9 mouse cellular contexts compared by ENCODE assay signal in the genomic region with DNA sequence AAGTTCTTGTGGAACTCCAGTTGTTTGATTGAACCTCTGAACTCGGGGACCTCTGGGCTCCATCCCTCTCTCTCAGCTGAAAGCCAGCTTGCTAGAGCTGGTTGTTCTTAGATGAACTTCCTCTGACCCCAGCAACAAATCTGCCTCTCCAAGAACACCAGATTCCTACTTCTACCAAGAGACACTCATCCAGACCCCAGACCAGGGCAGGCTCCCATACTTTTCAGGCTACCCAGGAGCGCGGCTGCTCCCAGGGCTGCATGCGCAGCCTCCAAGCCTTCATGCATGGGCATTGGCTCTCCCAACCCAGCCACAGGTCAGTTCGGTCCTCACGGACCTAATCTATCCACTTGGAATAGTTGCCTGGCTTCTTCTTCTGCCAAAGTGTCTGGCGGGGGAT. TPM values are rescaled to one million over a fixed set of nuclear protein-coding genes. Genes with fewer than 3 reads are reported as not detected.
DNase-seq lines count a peak whose midpoint lies in the region; ATAC-seq and TF ChIP-seq lines count a peak whose summit lies in the region.
"Had no signal": no experiment of that assay in that cellular context is flagged by ENCODE, and none has a peak within 500 bp of the region (broad histone marks: within the 10 kb centered on the region; RNA-seq: fewer than 3 reads in every experiment).

Gene Mest, plus strand, starts transcription at position 217 of the 400 bp plus-strand sequence.

- 53% methylated on average over 7 of the region's 7 CpGs for whole genome bisulfite sequencing in kidney, embryonic 16.5 days
- 77% methylated on average over 7 of the region's 7 CpGs for WGBS in hindbrain, embryonic 10.5 days
- 68% methylated on average over 7 of the region's 7 CpGs for WGBS in liver, embryonic 11.5 days

- no peak for ATAC-seq in kidney, embryonic 16.5 days (ENCODE audit: low FRiP score, low TSS enrichment)
- no peak for ATAC-seq in liver, embryonic 11.5 days (replicated peaks; ENCODE audit: low FRiP score)

- TF ChIP-seq CTCF in cortical plate, adult 2 months (IDR thresholded peaks at IDR 0.05; ENCODE audit: extremely low read depth, insufficient read depth, low read length), result no peak

- H3K4me1 ChIP-seq in kidney, embryonic 16.5 days (ENCODE audit: insufficient read depth, low read length), result peaks cover 19% of the 10 kb centered on the region
- no peaks in the 10 kb centered on the region for H3K4me1 ChIP-seq in cortical plate, adult 2 months (ENCODE audit: control insufficient read depth, insufficient read depth, low read length)
- peaks cover 36% of the 10 kb centered on the region for H3K4me1 ChIP-seq in hindbrain, embryonic 10.5 days (replicated peaks)
- H3K4me1 ChIP-seq in liver, embryonic 11.5 days (replicated peaks; ENCODE audit: control insufficient read depth, insufficient read depth, low read length), result peaks cover 3% of the 10 kb centered on the region; the same call in 1 of the 2 replicates

- no peaks in the 10 kb centered on the region for H3K36me3 ChIP-seq in kidney, embryonic 16.5 days (ENCODE audit: insufficient read depth, low read length)
- no peaks in the 10 kb centered on the region for H3K36me3 ChIP-seq in hindbrain, embryonic 10.5 days
- H3K36me3 ChIP-seq in liver, embryonic 11.5 days (ENCODE audit: control insufficient read depth, insufficient read depth, low read length), result no peaks in the 10 kb centered on the region

- no peaks in the 10 kb centered on the region for H3K27me3 ChIP-seq in kidney, embryonic 16.5 days (ENCODE audit: insufficient read depth, low read length)
- no peaks in the 10 kb centered on the region for H3K27me3 ChIP-seq in hindbrain, embryonic 10.5 days (ENCODE audit: insufficient read depth, poor library complexity, severe bottlenecking)
- no peaks in the 10 kb centered on the region for H3K27me3 ChIP-seq in liver, embryonic 11.5 days (replicated peaks; ENCODE audit: control insufficient read depth, insufficient read depth, low read length)

- no peak for TF ChIP-seq POLR2A in cortical plate, adult 2 months (IDR thresholded peaks at IDR 0.05; ENCODE audit: extremely low read depth, insufficient read depth, low read length)

- peak within 1 kb of the TSS; percentile 20; the same call in 1 of the 2 replicates for H3K4me2 ChIP-seq in kidney, embryonic 16.5 days (replicated peaks; ENCODE audit: low read depth, low read length)
- H3K4me2 ChIP-seq in liver, embryonic 11.5 days, result no peak within 1 kb of the TSS

- H3K9ac ChIP-seq in kidney, embryonic 16.5 days (replicated peaks; ENCODE audit: low read length), result peak within 1 kb of the TSS; percentile 22; the same call in 1 of the 2 replicates
- no peak within 1 kb of the TSS for H3K9ac ChIP-seq in liver, embryonic 11.5 days (ENCODE audit: low read depth, low read length)

- no peaks in the 10 kb centered on the region for H3K9me3 ChIP-seq in kidney, embryonic 16.5 days (ENCODE audit: low read length)
- no peaks in the 10 kb centered on the region for H3K9me3 ChIP-seq in hindbrain, embryonic 10.5 days
- H3K9me3 ChIP-seq in liver, embryonic 11.5 days (ENCODE audit: control insufficient read depth, low read length), result no peaks in the 10 kb centered on the region

- 0 out of 2 replicates have a peak within 1 kb of the TSS, but pooled peaks have one; percentile 3 for H3K4me3 ChIP-seq in kidney, embryonic 16.5 days (ENCODE audit: low read length)
- no peak within 1 kb of the TSS for H3K4me3 ChIP-seq in cortical plate, adult 2 months (ENCODE audit: insufficient read depth, low read length)
- no peak within 1 kb of the TSS for H3K4me3 ChIP-seq in hindbrain, embryonic 10.5 days
- H3K4me3 ChIP-seq in liver, embryonic 11.5 days (ENCODE audit: low read depth, low read length), result no peak within 1 kb of the TSS

- peak within 1 kb of the TSS; percentile 60; the same call in 1 of the 2 replicates for H3K27ac ChIP-seq in kidney, embryonic 16.5 days (ENCODE audit: low read length)
- no peak within 1 kb of the TSS for H3K27ac ChIP-seq in cortical plate, adult 2 months (ENCODE audit: insufficient read depth, low read length)
- H3K27ac ChIP-seq in hindbrain, embryonic 10.5 days, result peak within 1 kb of the TSS; percentile 64
- H3K27ac ChIP-seq in liver, embryonic 11.5 days (ENCODE audit: low read depth, low read length), result no peak within 1 kb of the TSS
- H3K27ac ChIP-seq: macrophage had no signal

- DNase-seq in kidney, postnatal 25 days, result no peak
- no peak for DNase-seq in hindbrain, embryonic 10.5 days (ENCODE audit: low spot score)
- DNase-seq in liver, embryonic 11.5 days (ENCODE audit: low spot score), result no peak
- no peak for DNase-seq in Muller cell, postnatal 12 days (ENCODE audit: inconsistent ontology term)
- no peak for DNase-seq in urinary bladder, postnatal 4 days (ENCODE audit: low spot score in 2 of 2)
- no peak for DNase-seq in spleen, postnatal 36 days (ENCODE audit: low spot score in 2 of 2)

RNA-seq across cellular contexts. Expression of gene Mest, which starts in this region (rescaled TPM):
- polyA plus RNA-seq in kidney, embryonic 16.5 days (2015; fragmentation: Nextera tagmentation; extraction: Ambion mirVana), result 2,098 and 2,228 TPM in 2 replicates
- 41.8 and 47.8 TPM in 2 replicates for polyA plus RNA-seq in cortical plate, adult 2 months (2012; rRNA removed)
- polyA plus RNA-seq in hindbrain, embryonic 10.5 days (2016; fragmentation: Nextera tagmentation; extraction: Ambion mirVana), result 1,257 and 1,613 TPM in 2 replicates
- polyA plus RNA-seq in liver, embryonic 11.5 days (2014; fragmentation: Nextera tagmentation; extraction: Ambion mirVana), result 800 and 828 TPM in 2 replicates

Comparison
In these comparisons a context has a peak if more than half of its experiments do, and no peak if none do; other contexts are left out.
1. RNA of gene Mest (polyA plus RNA-seq): 2,098 to 2,228 TPM in kidney, embryonic 16.5 days, 1,257 to 1,613 TPM in hindbrain, embryonic 10.5 days and 800 to 828 TPM in liver, embryonic 11.5 days; 41.8 to 47.8 TPM in cortical plate, adult 2 months; every median in the first group is over 10 times any median in the second.
2. H3K27ac ChIP-seq: peak in kidney, embryonic 16.5 days (single experiment) and hindbrain, embryonic 10.5 days (single experiment); none in cortical plate, adult 2 months (single experiment) and liver, embryonic 11.5 days (single experiment).